Mouse (Mus musculus): ENCODE measurements around the gene Mrps18b.
"Not testable (repeated sequence)": the region's sequence is repeated elsewhere in the genome, so short reads cannot be mapped to it uniquely, and the experiment has no call there.

Gene Mrps18b

DNA sequence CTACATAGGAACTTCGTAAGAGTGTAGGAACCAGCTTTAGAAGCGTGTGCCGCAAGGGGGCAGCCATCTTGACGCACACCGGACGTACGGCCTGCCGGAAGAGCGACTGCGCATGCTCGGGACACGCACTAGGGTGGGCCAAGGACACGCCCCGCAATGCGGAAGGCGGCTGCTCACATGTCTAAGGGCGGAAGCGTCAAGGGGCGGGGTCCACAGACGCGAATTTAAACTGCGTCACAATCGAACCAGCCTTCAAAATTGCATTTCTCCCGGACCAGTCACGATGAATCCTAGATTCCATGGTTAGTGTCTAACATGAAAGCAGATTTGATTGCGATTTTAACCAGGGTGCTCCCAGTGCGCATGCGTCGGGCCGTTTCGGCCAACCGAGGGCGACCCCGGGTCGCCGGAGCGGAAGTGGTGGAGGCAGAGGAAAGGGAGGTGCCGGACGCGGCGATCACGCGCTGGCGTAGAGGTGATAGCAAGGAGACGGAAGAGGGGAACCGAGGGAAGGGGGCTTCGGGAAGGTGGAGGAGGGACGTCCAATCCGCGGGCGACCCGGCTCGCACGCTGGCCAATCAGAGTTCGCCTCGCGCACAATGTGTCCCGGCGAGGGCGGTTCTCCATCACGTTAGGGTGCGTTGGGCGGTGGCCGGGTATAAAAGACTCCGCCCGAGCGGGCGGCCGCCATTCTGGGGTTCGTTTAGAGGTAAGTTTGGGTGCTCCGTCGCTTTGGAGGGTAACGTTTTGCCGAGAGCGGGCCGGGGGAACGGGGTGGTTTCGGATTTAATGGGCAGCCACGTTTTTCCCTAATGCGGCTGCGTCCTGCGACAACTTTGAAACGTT lies at the start of gene Mrps18b, which contains the start of gene Ppp1r10:
Mrps18b (minus strand) TSS at position 93 of the 846 bp plus-strand sequence.
Ppp1r10 (plus strand) TSS at position 138 of the 846 bp plus-strand sequence.
- peak; percentile 99 for DNase-seq (ENCODE audit: low read depth, low spot score)

- no peak for DNase-seq (ENCODE audit: low read depth, low spot score)
These were observed 47.1 kb upstream of the Mrps18b start for GRCm38 (mm10) chr17:35963279-35963678.

GRCm38 (mm10) chr17:35958533-35959223 lies 42.5 kb upstream of the Mrps18b start:
- DNase-seq (ENCODE audit: low read depth, low spot score), result no peak

- no peak for DNase-seq (ENCODE audit: low read depth, low spot score)
These were observed 38.5 kb upstream of the Mrps18b start for GRCm38 (mm10) chr17:35954665-35955064.

DNA sequence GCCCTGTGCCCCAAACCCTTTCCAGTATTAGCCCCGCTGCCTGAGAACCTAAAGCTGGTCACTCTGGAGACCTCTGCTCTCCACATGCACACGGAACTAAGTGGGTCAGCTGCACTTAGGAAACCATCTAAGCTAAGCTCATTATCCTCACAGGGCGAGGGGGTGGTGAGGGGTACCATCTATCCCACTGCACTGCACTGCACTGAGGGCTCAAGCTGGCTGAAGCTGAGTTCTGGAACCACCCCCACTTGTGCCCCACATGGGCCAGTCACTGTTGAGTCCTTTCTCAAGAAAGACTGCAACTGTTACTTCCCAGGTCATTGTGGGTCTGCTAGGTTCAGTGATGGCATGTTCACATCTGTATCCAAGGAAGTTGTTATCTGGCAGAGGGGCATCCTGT lies 36.4 kb upstream of the Mrps18b start:
- not testable (repeated sequence) for DNase-seq (ENCODE audit: low read depth, low spot score)

DNA sequence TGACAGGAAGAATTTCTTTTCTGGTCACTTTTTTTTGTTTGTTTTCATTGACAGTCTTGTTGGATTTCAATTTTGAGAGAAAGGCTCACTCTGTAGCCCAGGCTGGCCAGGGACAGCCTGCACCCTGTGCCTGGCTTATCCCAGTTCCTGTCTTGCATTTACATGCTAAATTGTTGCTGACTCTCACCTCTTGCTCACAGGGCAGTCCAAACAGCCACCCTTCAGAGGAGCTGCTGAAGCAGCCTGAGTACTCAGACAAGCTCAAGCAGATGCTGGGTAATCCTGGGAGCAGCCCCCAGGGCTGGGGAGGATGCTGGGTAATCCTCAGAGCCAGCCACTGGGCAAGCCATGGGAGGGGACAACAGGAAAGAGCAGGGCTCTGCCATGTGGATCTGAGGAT lies 34.8 kb upstream of the Mrps18b start:
- not testable (repeated sequence) for DNase-seq (ENCODE audit: low read depth, low spot score)

- no peak for DNase-seq (ENCODE audit: low read depth, low spot score)
These were observed 23.8 kb upstream of the Mrps18b start for GRCm38 (mm10) chr17:35939941-35940340.

DNA sequence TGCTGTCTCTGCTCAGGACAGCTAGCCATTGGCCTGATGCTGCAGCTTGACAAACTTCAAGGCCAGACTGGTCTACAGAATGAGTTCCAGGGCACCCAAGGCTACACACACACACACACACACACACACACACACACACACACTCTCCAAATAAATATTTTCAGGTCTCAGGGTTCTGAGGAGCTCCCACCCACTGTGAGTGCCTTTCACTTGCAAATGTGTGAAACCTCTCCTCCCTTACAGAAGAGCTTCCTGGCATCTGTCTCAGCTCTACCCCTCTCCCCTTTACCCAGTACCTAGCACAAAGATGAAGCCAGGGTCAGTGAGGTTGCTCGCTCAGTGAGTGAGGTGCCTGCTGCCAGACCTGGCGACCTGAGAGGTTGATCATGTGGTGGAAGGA lies 22.9 kb upstream of the Mrps18b start:
- DNase-seq (ENCODE audit: low read depth, low spot score), result no peak

GRCm38 (mm10) chr17:35937700-35938348 lies 21.6 kb upstream of the Mrps18b start:
- peak; percentile 74 for DNase-seq (ENCODE audit: low read depth, low spot score)

DNA sequence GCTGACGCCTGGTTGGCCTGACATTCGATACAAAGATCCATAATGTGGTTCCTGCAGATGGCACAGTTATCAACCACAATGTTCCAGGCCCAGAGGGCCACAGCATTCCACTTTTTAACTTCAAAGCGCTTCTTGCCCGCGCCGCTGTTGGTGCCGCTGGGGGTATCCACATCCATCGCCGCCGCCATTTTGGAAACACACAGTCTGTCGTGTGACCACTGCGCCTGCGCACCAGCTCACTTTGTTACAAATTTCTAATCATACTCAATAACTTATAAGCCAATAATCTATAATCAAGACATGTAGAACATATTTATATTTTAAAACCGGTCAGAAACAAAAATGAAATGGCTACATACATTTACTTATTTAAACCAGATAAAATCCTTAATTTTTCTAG lies 19.6 kb upstream of the Mrps18b start:
- DNase-seq (ENCODE audit: low read depth, low spot score), result not testable (repeated sequence)

GRCm38 (mm10) chr17:35932608-35933007 lies 16.4 kb upstream of the Mrps18b start:
- no peak for DNase-seq (ENCODE audit: low read depth, low spot score)

DNA sequence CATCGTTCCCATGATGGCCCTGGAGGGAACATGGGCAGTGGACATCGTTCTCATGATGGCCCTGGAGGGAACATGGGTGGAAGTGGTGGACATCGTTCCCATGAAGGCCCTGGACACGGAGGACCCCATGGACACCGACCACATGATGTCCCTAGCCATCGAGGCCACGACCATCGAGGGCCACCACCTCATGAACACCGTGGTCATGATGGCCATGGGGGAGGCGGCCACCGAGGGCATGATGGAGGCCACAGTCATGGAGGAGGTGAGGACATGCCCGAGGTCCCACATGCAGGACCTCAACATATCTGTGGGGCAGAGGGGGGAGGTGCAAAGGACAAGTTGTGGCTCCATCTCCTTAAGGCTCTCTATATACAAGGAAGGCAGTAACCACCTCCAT lies 14.4 kb upstream of the Mrps18b start:
- no peak for DNase-seq (ENCODE audit: low read depth, low spot score)

DNA sequence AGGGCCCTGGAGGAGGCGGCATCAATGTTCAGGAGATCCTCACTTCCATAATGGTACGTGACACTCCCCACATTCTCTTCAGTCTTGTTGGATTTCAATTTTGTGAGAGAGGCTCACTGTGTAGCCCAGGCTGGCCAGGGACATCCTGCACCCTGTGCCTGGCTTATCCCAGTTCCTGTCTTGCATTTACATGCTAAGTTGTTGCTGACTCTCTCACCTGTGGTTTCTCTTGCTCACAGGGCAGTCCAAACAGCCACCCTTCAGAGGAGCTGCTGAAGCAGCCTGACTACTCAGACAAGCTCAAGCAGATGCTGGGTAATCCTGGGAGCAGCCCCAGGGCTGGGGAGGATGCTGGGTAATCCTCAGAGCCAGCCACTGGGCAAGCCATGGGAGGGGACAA lies 13.3 kb upstream of the Mrps18b start:
- no peak for DNase-seq (ENCODE audit: low read depth, low spot score)

- no peak for DNase-seq (ENCODE audit: low read depth, low spot score)
These were observed 11.3 kb upstream of the Mrps18b start for GRCm38 (mm10) chr17:35927471-35927870.

DNA sequence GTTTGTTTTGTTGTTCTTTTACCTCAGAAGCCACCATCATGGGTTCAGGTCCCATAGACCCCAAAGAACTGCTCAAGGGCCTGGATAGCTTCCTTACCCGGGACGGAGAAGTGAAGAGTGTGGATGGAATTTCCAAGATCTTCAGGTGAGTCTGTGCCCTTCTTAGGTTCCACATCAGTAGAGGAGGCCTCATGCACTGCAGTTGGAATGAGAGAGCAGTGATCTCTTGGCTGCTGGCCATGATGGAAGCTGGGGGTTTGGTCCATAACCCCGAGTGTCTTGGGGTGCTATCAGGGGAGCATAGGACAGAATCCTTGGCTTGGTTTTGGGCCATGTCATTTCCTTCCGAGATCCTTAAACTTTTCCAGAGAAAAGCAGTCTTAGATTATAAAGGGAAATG lies 7.1 kb upstream of the Mrps18b start:
- no peak for DNase-seq (ENCODE audit: low read depth, low spot score)

GRCm38 (mm10) chr17:35922566-35922965 lies 6.4 kb upstream of the Mrps18b start:
- DNase-seq (ENCODE audit: low read depth, low spot score), result no peak

DNA sequence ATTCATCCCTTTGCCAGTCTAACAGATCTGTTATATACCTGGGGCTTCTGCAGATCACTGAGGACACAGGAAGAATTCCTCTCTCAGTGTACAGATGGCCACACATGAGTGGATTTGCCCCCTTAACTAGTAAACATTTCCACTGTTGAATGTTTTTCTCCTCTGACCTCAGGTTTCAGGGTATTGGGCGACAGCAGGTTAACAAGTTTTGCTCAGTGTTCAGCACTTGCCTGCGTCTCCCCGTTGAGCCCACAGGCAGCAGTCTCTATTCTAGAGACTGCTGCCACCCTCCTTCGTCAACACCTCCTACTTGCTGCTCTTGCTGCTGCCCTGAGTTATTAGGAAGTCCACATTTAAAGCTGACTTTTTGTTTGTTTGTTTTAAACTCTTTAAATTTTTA lies 5.5 kb upstream of the Mrps18b start:
- DNase-seq (ENCODE audit: low read depth, low spot score), result no peak

GRCm38 (mm10) chr17:35920862-35921562 lies 4.8 kb upstream of the Mrps18b start:
- peak; percentile 61 for DNase-seq (ENCODE audit: low read depth, low spot score)

DNA sequence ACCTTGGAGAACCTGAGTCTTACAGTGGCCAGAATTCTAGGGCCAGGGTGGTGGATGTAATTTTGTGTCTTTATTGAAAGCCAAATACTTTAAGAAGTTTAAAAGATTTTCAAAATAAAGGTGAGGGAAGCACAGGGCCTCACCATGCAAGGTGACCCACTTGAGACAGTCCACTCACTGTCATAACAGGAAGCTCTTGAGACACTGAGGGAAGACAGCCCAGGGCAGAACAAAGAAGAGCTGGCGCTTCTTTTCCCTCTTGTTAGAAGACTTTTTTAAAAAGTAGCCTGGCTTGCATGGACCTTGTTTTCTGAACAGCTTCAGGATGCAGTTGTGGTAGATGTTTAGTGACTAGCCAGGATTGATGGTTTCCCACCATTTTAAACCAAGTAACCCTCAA lies 4.2 kb upstream of the Mrps18b start:
- DNase-seq (ENCODE audit: low read depth, low spot score), result no peak

- no peak for DNase-seq (ENCODE audit: low read depth, low spot score)
These were observed 3.7 kb upstream of the Mrps18b start for GRCm38 (mm10) chr17:35919864-35920301.

GRCm38 (mm10) chr17:35919060-35919715 lies 3.0 kb upstream of the Mrps18b start:
- peak; percentile 96 for DNase-seq (ENCODE audit: low read depth, low spot score)

Measured in forelimb bud, embryonic 11.5 days (tissue).